Mouse (Mus musculus): ENCODE measurements around the gene Zfp770. TPM values are rescaled to one million over a fixed set of nuclear protein-coding genes. Genes with fewer than 3 reads are reported as not detected.

Zfp770 gene
- polyA plus RNA-seq, 1 experiment, result 1.7 TPM

DNA sequence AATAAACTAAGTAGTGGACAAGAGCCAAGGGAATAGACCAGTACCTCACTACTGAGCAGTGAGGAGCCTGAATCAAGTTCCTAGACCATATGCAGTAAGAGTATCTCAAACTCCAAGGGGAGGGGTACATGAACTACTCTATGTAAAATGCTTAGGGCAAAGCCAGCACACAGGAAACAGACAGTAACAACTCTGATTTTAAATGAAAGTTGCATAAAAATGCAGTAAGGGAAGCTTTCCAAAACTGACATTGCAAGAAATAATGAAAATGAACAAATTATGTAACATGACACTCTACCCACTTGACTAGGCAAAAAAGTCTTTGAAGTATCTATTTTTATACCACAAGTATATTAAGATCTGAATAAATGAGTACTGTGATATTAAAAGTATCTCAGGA is 33.4 kb downstream of the Zfp770 start:
- peaks cover 16% of the 10 kb centered on the region for H3K79me2 ChIP-seq (ENCODE audit: control insufficient read depth, insufficient read depth)
- H3K4me2 ChIP-seq (ENCODE audit: low read depth), result no peak overlapping the region
- H3K4me3 ChIP-seq, result no peak overlapping the region
- peaks cover 32% of the 10 kb centered on the region for H3K36me3 ChIP-seq (ENCODE audit: control insufficient read depth, insufficient read depth)
- no peak for TF ChIP-seq E2F4 (IDR thresholded peaks at IDR 0.05; ENCODE audit: insufficient read depth)
- TF ChIP-seq MYOG (IDR thresholded peaks at IDR 0.05; ENCODE audit: control insufficient read depth in 1 of 3, insufficient read depth in 1 of 3, insufficient read length in 2 of 3, low read depth in 2 of 3), result no peak
- no peak for TF ChIP-seq POLR2AphosphoS2 (IDR thresholded peaks at IDR 0.05; ENCODE audit: insufficient read length, low read depth)
- no peak for TF ChIP-seq POLR2A (IDR thresholded peaks at IDR 0.05; ENCODE audit: insufficient read length, low read depth)
- no peak for TF ChIP-seq TCF12 (IDR thresholded peaks at IDR 0.05; ENCODE audit: insufficient read depth, poor library complexity, severe bottlenecking)
- no peak for TF ChIP-seq MYOD1 (IDR thresholded peaks at IDR 0.05; ENCODE audit: control insufficient read depth in 1 of 3, insufficient read length in 2 of 3, low read depth in 2 of 3)
- TF ChIP-seq SRF (IDR thresholded peaks at IDR 0.05; ENCODE audit: control insufficient read depth, insufficient read length, low read depth), result no peak
- TF ChIP-seq TCF3 (IDR thresholded peaks at IDR 0.05; ENCODE audit: insufficient read length, low read depth), result no peak
- no peak for TF ChIP-seq REST (IDR thresholded peaks at IDR 0.05; ENCODE audit: insufficient read depth, insufficient read length)
- no peak for TF ChIP-seq CEBPB (IDR thresholded peaks at IDR 0.05; ENCODE audit: insufficient read depth, poor library complexity, severe bottlenecking)
- no peaks in the 10 kb centered on the region for H3K27me3 ChIP-seq (ENCODE audit: control insufficient read depth, insufficient read depth, insufficient read length)
- no peak overlapping the region for H3ac ChIP-seq (ENCODE audit: control insufficient read depth, insufficient read length)

- Histone ChIP-seq H3K27me3 (ENCODE audit: control insufficient read depth, insufficient read depth, insufficient read length) (no peaks in the 10 kb centered on the region), H3K4me3 (no peak overlapping the region), H3K36me3 (ENCODE audit: control insufficient read depth, insufficient read depth) (peaks cover 37% of the 10 kb centered on the region), H3K4me2 (ENCODE audit: low read depth) (no peak overlapping the region), H3ac (ENCODE audit: control insufficient read depth, insufficient read length) (no peak overlapping the region), H3K79me2 (ENCODE audit: control insufficient read depth, insufficient read depth) (peaks cover under 1% of the 10 kb centered on the region)
- no peak for TF ChIP-seq USF1 (IDR thresholded peaks at IDR 0.05; ENCODE audit: low read depth)
- peak in 2 of 3 experiments; percentile 3 to 16 for TF ChIP-seq MYOD1 (IDR thresholded peaks at IDR 0.05; ENCODE audit: control insufficient read depth in 1 of 3, insufficient read length in 2 of 3, low read depth in 2 of 3)
- peak; percentile 68 for TF ChIP-seq SRF (IDR thresholded peaks at IDR 0.05; ENCODE audit: control insufficient read depth, insufficient read length, low read depth)
- TF ChIP-seq MYOG (IDR thresholded peaks at IDR 0.05; ENCODE audit: control insufficient read depth in 1 of 3, insufficient read depth in 1 of 3, insufficient read length in 2 of 3, low read depth in 2 of 3), result peak in 1 of 3 experiments; percentile 56
Measured at GRCm38 (mm10) chr2:114161978-114162377, 39.3 kb downstream of the Zfp770 start.

GRCm38 (mm10) chr2:114157345-114157744 is 43.9 kb downstream of the Zfp770 start:
- H3ac ChIP-seq (ENCODE audit: control insufficient read depth, insufficient read length), result no peak overlapping the region
- no peaks in the 10 kb centered on the region for H3K27me3 ChIP-seq (ENCODE audit: control insufficient read depth, insufficient read depth, insufficient read length)
- TF ChIP-seq MYOD1 (IDR thresholded peaks at IDR 0.05; ENCODE audit: control insufficient read depth in 1 of 3, insufficient read length in 2 of 3, low read depth in 2 of 3), result no peak
- TF ChIP-seq TCF3 (IDR thresholded peaks at IDR 0.05; ENCODE audit: insufficient read length, low read depth), result no peak
- TF ChIP-seq POLR2AphosphoS2 (IDR thresholded peaks at IDR 0.05; ENCODE audit: insufficient read length, low read depth), result no peak
- no peak for TF ChIP-seq CEBPB (IDR thresholded peaks at IDR 0.05; ENCODE audit: insufficient read depth, poor library complexity, severe bottlenecking)
- no peak for TF ChIP-seq SRF (IDR thresholded peaks at IDR 0.05; ENCODE audit: control insufficient read depth, insufficient read length, low read depth)
- TF ChIP-seq USF1 (IDR thresholded peaks at IDR 0.05; ENCODE audit: low read depth), result no peak
- no peak for TF ChIP-seq E2F4 (IDR thresholded peaks at IDR 0.05; ENCODE audit: insufficient read depth)
- TF ChIP-seq MAX (IDR thresholded peaks at IDR 0.05; ENCODE audit: low read depth), result no peak
- no peak for TF ChIP-seq MYOG (IDR thresholded peaks at IDR 0.05; ENCODE audit: control insufficient read depth in 1 of 3, insufficient read depth in 1 of 3, insufficient read length in 2 of 3, low read depth in 2 of 3)
- H3K4me2 ChIP-seq (ENCODE audit: low read depth), result no peak overlapping the region
- peaks cover 49% of the 10 kb centered on the region for H3K36me3 ChIP-seq (ENCODE audit: control insufficient read depth, insufficient read depth)
- H3K4me3 ChIP-seq, result no peak overlapping the region
- no peaks in the 10 kb centered on the region for H3K79me2 ChIP-seq (ENCODE audit: control insufficient read depth, insufficient read depth)

DNA sequence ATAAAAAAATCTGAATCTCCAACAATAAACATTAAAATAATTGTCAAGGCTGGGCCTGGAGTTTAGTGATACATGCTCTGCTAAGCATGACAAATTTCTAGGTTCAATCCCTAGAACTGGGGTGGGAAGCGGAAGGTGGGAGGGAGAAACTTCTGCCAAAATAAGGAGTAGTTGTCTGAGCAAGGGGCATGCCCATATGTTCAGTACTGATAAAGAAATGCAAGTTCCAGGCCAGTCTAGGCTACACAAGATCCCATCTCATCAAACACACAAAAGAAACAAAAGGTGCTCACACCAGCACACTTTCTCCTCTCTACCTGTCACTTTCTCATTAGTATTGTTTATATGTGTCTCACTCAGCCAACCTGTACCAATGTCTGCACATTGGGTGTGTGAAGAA is 44.6 kb downstream of the Zfp770 start:
- peaks cover 54% of the 10 kb centered on the region for H3K36me3 ChIP-seq (ENCODE audit: control insufficient read depth, insufficient read depth)

GRCm38 (mm10) chr2:114153247-114153646 is 48.0 kb downstream of the Zfp770 start:
- no peak overlapping the region for H3K4me2 ChIP-seq (ENCODE audit: low read depth)
- TF ChIP-seq CEBPB (IDR thresholded peaks at IDR 0.05; ENCODE audit: insufficient read depth, poor library complexity, severe bottlenecking) (no peak), POLR2A (IDR thresholded peaks at IDR 0.05; ENCODE audit: insufficient read length, low read depth) (no peak)

More for the DNA sequence above, 44.6 kb downstream of the Zfp770 start:
- H3K79me2 ChIP-seq (ENCODE audit: control insufficient read depth, insufficient read depth), result no peaks in the 10 kb centered on the region
- no peak overlapping the region for H3ac ChIP-seq (ENCODE audit: control insufficient read depth, insufficient read length)
- no peak for TF ChIP-seq E2F4 (IDR thresholded peaks at IDR 0.05; ENCODE audit: insufficient read depth)
- TF ChIP-seq REST (IDR thresholded peaks at IDR 0.05; ENCODE audit: insufficient read depth, insufficient read length), result no peak
- no peak for TF ChIP-seq POLR2AphosphoS2 (IDR thresholded peaks at IDR 0.05; ENCODE audit: insufficient read length, low read depth)
- TF ChIP-seq MYOD1 (IDR thresholded peaks at IDR 0.05; ENCODE audit: control insufficient read depth in 1 of 3, insufficient read length in 2 of 3, low read depth in 2 of 3), result no peak
- TF ChIP-seq TCF12 (IDR thresholded peaks at IDR 0.05; ENCODE audit: insufficient read depth, poor library complexity, severe bottlenecking), result no peak
- TF ChIP-seq MAX (IDR thresholded peaks at IDR 0.05; ENCODE audit: low read depth), result no peak
- no peak for TF ChIP-seq SRF (IDR thresholded peaks at IDR 0.05; ENCODE audit: control insufficient read depth, insufficient read length, low read depth)
- no peak for TF ChIP-seq CEBPB (IDR thresholded peaks at IDR 0.05; ENCODE audit: insufficient read depth, poor library complexity, severe bottlenecking)
- no peak for TF ChIP-seq TCF3 (IDR thresholded peaks at IDR 0.05; ENCODE audit: insufficient read length, low read depth)
- no peak for TF ChIP-seq USF1 (IDR thresholded peaks at IDR 0.05; ENCODE audit: low read depth)
- TF ChIP-seq POLR2A (IDR thresholded peaks at IDR 0.05; ENCODE audit: insufficient read length, low read depth), result no peak
- TF ChIP-seq MYOG (IDR thresholded peaks at IDR 0.05; ENCODE audit: control insufficient read depth in 1 of 3, insufficient read depth in 1 of 3, insufficient read length in 2 of 3, low read depth in 2 of 3), result no peak
- no peak overlapping the region for H3K4me2 ChIP-seq (ENCODE audit: low read depth)
- H3K4me3 ChIP-seq, result no peak overlapping the region
- no peaks in the 10 kb centered on the region for H3K27me3 ChIP-seq (ENCODE audit: control insufficient read depth, insufficient read depth, insufficient read length)

More at GRCm38 (mm10) chr2:114153247-114153646, 48.0 kb downstream of the Zfp770 start:
- H3ac ChIP-seq (ENCODE audit: control insufficient read depth, insufficient read length), result no peak overlapping the region
- no peak overlapping the region for H3K4me3 ChIP-seq
- no peaks in the 10 kb centered on the region for H3K27me3 ChIP-seq (ENCODE audit: control insufficient read depth, insufficient read depth, insufficient read length)
- peaks cover 65% of the 10 kb centered on the region for H3K36me3 ChIP-seq (ENCODE audit: control insufficient read depth, insufficient read depth)
- no peaks in the 10 kb centered on the region for H3K79me2 ChIP-seq (ENCODE audit: control insufficient read depth, insufficient read depth)

Measured in myocyte (in vitro differentiated cells).